Mouse (Mus musculus): ENCODE results near the gene Gm11639. TPM values are rescaled to one million over a fixed set of nuclear protein-coding genes. Genes with fewer than 3 reads are reported as not detected.
"Not testable (repeated sequence)": the region's sequence is repeated elsewhere in the genome, so short reads cannot be mapped to it uniquely, and the experiment has no call there.

Gene Gm11639
- total and polyA plus RNA-seq, 2 experiments from 2014 or later = 0.01 TPM; not detected in 1

DNA sequence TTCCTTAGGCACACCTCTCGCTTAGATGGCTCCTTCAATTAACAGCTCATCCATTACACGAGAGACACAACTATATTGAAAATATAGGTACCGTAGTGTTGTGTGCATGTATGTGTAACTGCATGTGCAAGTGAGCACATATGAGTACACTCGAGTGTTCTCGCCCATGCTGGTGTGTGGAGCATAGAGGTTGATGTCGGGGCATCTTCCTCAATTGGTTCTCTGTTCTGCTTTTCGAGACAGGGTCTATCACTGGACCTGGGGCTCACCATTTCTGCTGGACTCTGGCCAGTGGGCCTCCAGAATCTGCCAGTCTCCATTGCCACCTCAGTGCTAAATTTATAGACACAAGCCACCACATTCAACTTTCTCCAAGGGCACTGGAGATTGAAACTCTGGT lies 432.3 kb downstream of the Gm11639 start:
- 79% methylated on average over 7 of the region's 7 CpGs for WGBS

DNA sequence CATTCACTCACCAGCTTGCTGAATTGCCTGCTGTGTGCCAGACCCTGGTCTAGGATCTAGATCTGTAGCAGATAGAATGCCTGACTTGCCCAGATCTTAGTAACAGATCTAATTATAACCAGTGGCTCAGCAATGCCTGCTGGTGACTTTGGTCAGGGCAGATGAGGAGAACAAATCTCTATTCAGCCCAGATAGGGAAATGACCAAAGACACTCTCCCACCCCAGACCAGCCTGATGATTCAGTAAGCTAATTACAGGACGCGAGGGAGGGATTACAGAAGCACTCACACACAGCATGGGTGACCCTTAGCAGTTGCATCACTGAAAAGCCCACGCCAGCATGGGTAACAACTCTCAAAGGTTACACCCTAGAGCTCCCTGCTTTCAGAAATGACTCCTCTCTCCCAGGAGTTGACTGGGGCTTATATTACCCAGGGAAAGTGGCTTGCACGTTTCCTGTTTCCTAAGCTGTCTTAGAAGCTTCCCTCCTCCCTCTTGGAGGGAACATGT lies 435.1 kb downstream of the Gm11639 start:
- Histone ChIP-seq H3K9ac (replicated peaks; ENCODE audit: low read depth, low read length) (no peak overlapping the region), H3K27ac (ENCODE audit: low read depth) (no peak overlapping the region), H3K27me3 (ENCODE audit: control insufficient read depth, insufficient read depth, low read length) (no peaks in the 10 kb centered on the region), H3K4me2 (ENCODE audit: low read depth, low read length) (no peak overlapping the region), H3K9me3 (replicated peaks; ENCODE audit: control insufficient read depth, low read length) (no peaks in the 10 kb centered on the region), H3K36me3 (replicated peaks; ENCODE audit: control insufficient read depth, insufficient read depth, low read length) (no peaks in the 10 kb centered on the region), H3K4me1 (ENCODE audit: control insufficient read depth, insufficient read depth) (no peaks in the 10 kb centered on the region), H3K4me3 (ENCODE audit: low read depth, low read length) (no peak overlapping the region)
- DNase-seq (ENCODE audit: low spot score) (no peak), ATAC-seq (ENCODE audit: insufficient read depth, low read depth) (no peak)
- 15% methylated on average over 4 of the region's 4 CpGs for WGBS
- TF ChIP-seq EP300 (IDR thresholded peaks at IDR 0.05; ENCODE audit: low read depth) (no peak), CTCF (IDR thresholded peaks at IDR 0.05; ENCODE audit: low read depth) (no peak)

More for the DNA sequence above, 432.3 kb downstream of the Gm11639 start:
- Histone ChIP-seq H3K27ac (ENCODE audit: low read depth) (no peak overlapping the region), H3K4me3 (ENCODE audit: low read depth, low read length) (no peak overlapping the region), H3K9me3 (replicated peaks; ENCODE audit: control insufficient read depth, low read length) (no peaks in the 10 kb centered on the region), H3K9ac (replicated peaks; ENCODE audit: low read depth, low read length) (no peak overlapping the region), H3K4me1 (ENCODE audit: control insufficient read depth, insufficient read depth) (no peaks in the 10 kb centered on the region), H3K4me2 (ENCODE audit: low read depth, low read length) (no peak overlapping the region), H3K27me3 (ENCODE audit: control insufficient read depth, insufficient read depth, low read length) (no peaks in the 10 kb centered on the region), H3K36me3 (replicated peaks; ENCODE audit: control insufficient read depth, insufficient read depth, low read length) (no peaks in the 10 kb centered on the region)
- ATAC-seq (ENCODE audit: insufficient read depth, low read depth) (no peak), DNase-seq (ENCODE audit: low spot score) (no peak)
- TF ChIP-seq CTCF (IDR thresholded peaks at IDR 0.05; ENCODE audit: low read depth) (no peak), EP300 (IDR thresholded peaks at IDR 0.05; ENCODE audit: low read depth) (no peak)

DNA sequence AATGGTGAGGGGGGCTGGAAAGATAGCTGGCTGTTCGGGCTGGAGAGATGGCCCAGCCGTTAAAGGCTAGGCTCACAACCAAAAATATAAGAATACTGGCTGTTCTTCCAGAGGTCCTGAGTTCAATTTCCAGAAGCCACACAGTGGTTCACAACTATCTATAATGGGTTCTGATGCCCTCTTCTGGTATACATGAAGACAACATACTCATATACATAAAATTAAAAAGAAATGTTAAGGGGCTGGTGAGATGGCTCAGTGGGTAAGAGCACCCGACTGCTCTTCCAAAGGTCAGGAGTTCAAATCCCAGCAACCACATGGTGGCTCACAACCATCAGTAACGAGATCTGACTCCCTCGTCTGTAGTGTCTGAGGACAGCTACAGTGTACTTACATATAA lies 436.3 kb downstream of the Gm11639 start:
- H3K9ac ChIP-seq (replicated peaks; ENCODE audit: low read depth, low read length); H3K4me1 ChIP-seq (ENCODE audit: control insufficient read depth, insufficient read depth); H3K4me2 ChIP-seq (ENCODE audit: low read depth, low read length); ATAC-seq (ENCODE audit: insufficient read depth, low read depth); H3K9me3 ChIP-seq (replicated peaks; ENCODE audit: control insufficient read depth, low read length); DNase-seq (ENCODE audit: low spot score); H3K4me3 ChIP-seq (ENCODE audit: low read depth, low read length); H3K27ac ChIP-seq (ENCODE audit: low read depth); H3K27me3 ChIP-seq (ENCODE audit: control insufficient read depth, insufficient read depth, low read length); H3K36me3 ChIP-seq (replicated peaks; ENCODE audit: control insufficient read depth, insufficient read depth, low read length): not testable (repeated sequence)
- 68% methylated on average over 5 of the region's 5 CpGs for WGBS

DNA sequence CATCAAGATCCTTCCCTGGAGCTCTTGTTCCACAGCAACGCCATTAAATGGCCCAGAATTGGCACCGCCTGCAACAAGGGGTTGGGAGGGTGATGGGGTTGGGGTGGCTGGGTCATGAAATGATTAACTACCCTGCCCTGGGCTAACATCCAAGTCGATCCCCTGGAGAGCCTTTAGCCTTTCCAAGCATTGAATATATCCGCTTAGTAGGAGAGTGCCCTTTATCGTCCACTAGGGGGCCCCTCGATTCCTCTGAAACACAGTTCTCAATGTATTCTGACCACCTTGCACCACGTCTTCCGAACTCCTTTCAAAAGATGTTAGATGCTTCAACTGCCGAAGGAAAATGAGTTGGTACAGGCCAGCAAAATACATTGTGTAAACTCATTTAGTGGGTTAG lies 438.5 kb downstream of the Gm11639 start:
- Histone ChIP-seq H3K9ac (replicated peaks; ENCODE audit: low read depth, low read length) (no peak overlapping the region), H3K4me3 (ENCODE audit: low read depth, low read length) (no peak overlapping the region), H3K4me1 (ENCODE audit: control insufficient read depth, insufficient read depth) (peaks cover 11% of the 10 kb centered on the region), H3K9me3 (replicated peaks; ENCODE audit: control insufficient read depth, low read length) (no peaks in the 10 kb centered on the region), H3K27ac (ENCODE audit: low read depth) (no peak overlapping the region), H3K4me2 (ENCODE audit: low read depth, low read length) (no peak overlapping the region), H3K36me3 (replicated peaks; ENCODE audit: control insufficient read depth, insufficient read depth, low read length) (0 out of 2 replicates have a peak, but pooled peaks cover 7% of the 10 kb centered on the region), H3K27me3 (ENCODE audit: control insufficient read depth, insufficient read depth, low read length) (no peaks in the 10 kb centered on the region)
- ATAC-seq (ENCODE audit: insufficient read depth, low read depth) = no peak
- TF ChIP-seq EP300 (IDR thresholded peaks at IDR 0.05; ENCODE audit: low read depth) (no peak), CTCF (IDR thresholded peaks at IDR 0.05; ENCODE audit: low read depth) (peak; percentile 64)
- DNase-seq (ENCODE audit: low spot score) = peak; percentile 64
- WGBS = 10% methylated on average over 9 of the region's 9 CpGs

DNA sequence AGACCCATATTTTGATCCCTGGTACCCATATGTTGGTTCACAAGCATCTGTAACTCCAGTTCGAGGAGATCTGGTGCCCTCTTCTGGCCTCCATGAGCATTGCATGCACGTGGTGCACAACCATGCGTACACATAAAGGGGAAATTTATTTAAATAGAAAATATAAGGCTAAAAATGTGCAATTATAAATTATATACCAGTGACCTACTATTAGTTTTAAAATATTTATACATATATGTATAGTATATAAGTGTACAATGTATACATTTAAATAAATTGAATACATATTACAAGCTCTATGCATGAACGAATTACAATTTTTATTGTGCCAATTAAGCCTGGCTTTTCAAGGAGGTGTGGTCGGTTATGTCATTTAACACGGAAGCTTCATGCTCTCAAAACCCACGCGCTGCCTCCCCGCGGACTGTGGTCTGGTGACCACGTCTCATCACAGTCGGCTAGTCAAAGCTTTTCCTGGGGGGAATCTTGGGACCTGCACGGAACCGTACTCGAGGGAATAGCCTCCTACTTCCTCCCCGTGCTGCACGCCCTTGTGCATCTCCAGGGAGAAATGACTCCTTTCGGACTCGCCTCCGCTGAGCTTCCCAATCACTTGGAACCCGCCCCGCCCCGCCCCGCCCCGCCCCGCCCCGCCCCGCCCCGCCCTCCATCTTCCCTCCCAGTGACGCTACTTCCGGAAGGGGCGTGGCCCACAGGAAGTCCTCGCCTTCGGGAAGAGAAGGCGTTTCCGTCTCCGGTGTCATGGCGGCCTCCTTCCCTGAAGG lies 440.4 kb downstream of the Gm11639 start, which contains the start of gene Mettl2:
Gene Mettl2 (plus strand): TSS at position 691 of the 785 bp plus-strand sequence.
- no peak for TF ChIP-seq EP300 (IDR thresholded peaks at IDR 0.05; ENCODE audit: low read depth)
- TF ChIP-seq CTCF (IDR thresholded peaks at IDR 0.05; ENCODE audit: low read depth) = peak; percentile 73

More for the DNA sequence above, 440.4 kb downstream of the Gm11639 start, which contains the start of gene Mettl2:
- Histone ChIP-seq H3K9me3 (replicated peaks; ENCODE audit: control insufficient read depth, low read length) (no peaks in the 10 kb centered on the region), H3K9ac (replicated peaks; ENCODE audit: low read depth, low read length) (peak within 1 kb of the TSS; percentile 62), H3K27ac (ENCODE audit: low read depth) (peak within 1 kb of the TSS; percentile 75), H3K4me3 (ENCODE audit: low read depth, low read length) (peak within 1 kb of the TSS; percentile 89), H3K27me3 (ENCODE audit: control insufficient read depth, insufficient read depth, low read length) (no peaks in the 10 kb centered on the region), H3K4me1 (ENCODE audit: control insufficient read depth, insufficient read depth) (peaks cover 11% of the 10 kb centered on the region), H3K4me2 (ENCODE audit: low read depth, low read length) (peak within 1 kb of the TSS; percentile 94), H3K36me3 (replicated peaks; ENCODE audit: control insufficient read depth, insufficient read depth, low read length) (peaks cover 14% of the 10 kb centered on the region)
- WGBS = 1% methylated on average over 36 of the region's 38 CpGs
- peak; percentile 93 for ATAC-seq (ENCODE audit: insufficient read depth, low read depth)
- peak; percentile 82 for DNase-seq (ENCODE audit: low spot score)

Data from heart, postnatal 0 days (tissue).